Mouse (Mus musculus): ENCODE measurements around the gene Amotl2. TPM values are rescaled to one million over a fixed set of nuclear protein-coding genes. Genes with fewer than 3 reads are reported as not detected.

Gene Amotl2
- polyA plus RNA-seq, 1 experiment from 2014 or later, result 40.9 TPM

- 8% methylated on average over 15 of the region's 15 CpGs for WGBS
- peaks cover 5% of the 10 kb centered on the region; the same call in 1 of the 2 replicates for H3K27me3 ChIP-seq (ENCODE audit: insufficient read depth, low read length)
- H3K9ac ChIP-seq (replicated peaks; ENCODE audit: low read length), result 0 out of 2 replicates have a peak overlapping the region, but pooled peaks have one; percentile 67
- no peaks in the 10 kb centered on the region for H3K36me3 ChIP-seq (ENCODE audit: insufficient read depth, low read length)
- no peak for ATAC-seq (ENCODE audit: low FRiP score, low TSS enrichment)
- no peak overlapping the region for H3K27ac ChIP-seq (ENCODE audit: low read length)
- H3K4me1 ChIP-seq (ENCODE audit: insufficient read depth, low read length), result peaks cover 19% of the 10 kb centered on the region
- H3K9me3 ChIP-seq (ENCODE audit: low read length), result no peaks in the 10 kb centered on the region
- H3K4me3 ChIP-seq (ENCODE audit: low read length), result peak overlapping the region; percentile 62
- peak overlapping the region; percentile 100 for H3K4me2 ChIP-seq (replicated peaks; ENCODE audit: low read depth, low read length)
Measured at GRCm38 (mm10) chr9:102690891-102691290, 25.6 kb upstream of the Amotl2 start.

- Histone ChIP-seq H3K27ac (ENCODE audit: low read length) (no peak overlapping the region), H3K9me3 (ENCODE audit: low read length) (no peaks in the 10 kb centered on the region), H3K9ac (replicated peaks; ENCODE audit: low read length) (no peak overlapping the region), H3K4me1 (ENCODE audit: insufficient read depth, low read length) (peaks cover 19% of the 10 kb centered on the region), H3K4me3 (ENCODE audit: low read length) (no peak overlapping the region), H3K36me3 (ENCODE audit: insufficient read depth, low read length) (no peaks in the 10 kb centered on the region), H3K27me3 (ENCODE audit: insufficient read depth, low read length) (peaks cover 5% of the 10 kb centered on the region; the same call in 1 of the 2 replicates), H3K4me2 (replicated peaks; ENCODE audit: low read depth, low read length) (no peak overlapping the region)
- no peak for ATAC-seq (ENCODE audit: low FRiP score, low TSS enrichment)
- 43% methylated on average over 9 of the region's 9 CpGs for WGBS
Measured at GRCm38 (mm10) chr9:102692564-102693475, 23.7 kb upstream of the Amotl2 start.

- Histone ChIP-seq H3K4me2 (replicated peaks; ENCODE audit: low read depth, low read length) (no peak overlapping the region), H3K36me3 (ENCODE audit: insufficient read depth, low read length) (no peaks in the 10 kb centered on the region), H3K9ac (replicated peaks; ENCODE audit: low read length) (no peak overlapping the region), H3K9me3 (ENCODE audit: low read length) (no peaks in the 10 kb centered on the region), H3K27me3 (ENCODE audit: insufficient read depth, low read length) (no peaks in the 10 kb centered on the region), H3K27ac (ENCODE audit: low read length) (no peak overlapping the region), H3K4me1 (ENCODE audit: insufficient read depth, low read length) (no peaks in the 10 kb centered on the region), H3K4me3 (ENCODE audit: low read length) (no peak overlapping the region)
- ATAC-seq (ENCODE audit: low FRiP score, low TSS enrichment), result no peak
- 91% methylated on average over 6 of the region's 6 CpGs for WGBS
Measured at GRCm38 (mm10) chr9:102701042-102701441, 15.4 kb upstream of the Amotl2 start.

- H3K9me3 ChIP-seq (ENCODE audit: low read length), result no peaks in the 10 kb centered on the region
- H3K9ac ChIP-seq (replicated peaks; ENCODE audit: low read length), result no peak overlapping the region
- H3K27me3 ChIP-seq (ENCODE audit: insufficient read depth, low read length), result no peaks in the 10 kb centered on the region
- 68% methylated on average over 15 of the region's 15 CpGs for WGBS
- H3K4me3 ChIP-seq (ENCODE audit: low read length), result no peak overlapping the region
- H3K27ac ChIP-seq (ENCODE audit: low read length), result no peak overlapping the region
- H3K36me3 ChIP-seq (ENCODE audit: insufficient read depth, low read length), result no peaks in the 10 kb centered on the region
- ATAC-seq (ENCODE audit: low FRiP score, low TSS enrichment), result no peak; the same call in 1 of the 2 replicates
- H3K4me1 ChIP-seq (ENCODE audit: insufficient read depth, low read length), result peaks cover 21% of the 10 kb centered on the region
- no peak overlapping the region for H3K4me2 ChIP-seq (replicated peaks; ENCODE audit: low read depth, low read length)
Measured at GRCm38 (mm10) chr9:102709504-102710135, 6.9 kb upstream of the Amotl2 start.

- H3K36me3 ChIP-seq (ENCODE audit: insufficient read depth, low read length), result no peaks in the 10 kb centered on the region
- no peak overlapping the region for H3K27ac ChIP-seq (ENCODE audit: low read length)
- H3K27me3 ChIP-seq (ENCODE audit: insufficient read depth, low read length), result no peaks in the 10 kb centered on the region
- no peak overlapping the region for H3K4me3 ChIP-seq (ENCODE audit: low read length)
- WGBS, result 62% methylated on average over 5 of the region's 5 CpGs
- ATAC-seq (ENCODE audit: low FRiP score, low TSS enrichment), result no peak
- H3K4me1 ChIP-seq (ENCODE audit: insufficient read depth, low read length), result peaks cover 30% of the 10 kb centered on the region
- no peak overlapping the region for H3K9ac ChIP-seq (replicated peaks; ENCODE audit: low read length)
- H3K4me2 ChIP-seq (replicated peaks; ENCODE audit: low read depth, low read length), result no peak overlapping the region
- H3K9me3 ChIP-seq (ENCODE audit: low read length), result no peaks in the 10 kb centered on the region
Measured at GRCm38 (mm10) chr9:102710520-102710919, 6.0 kb upstream of the Amotl2 start.

GRCm38 (mm10) chr9:102713797-102714196 lies 2.7 kb upstream of the Amotl2 start:
- peaks cover 43% of the 10 kb centered on the region for H3K4me1 ChIP-seq (ENCODE audit: insufficient read depth, low read length)
- ATAC-seq (ENCODE audit: low FRiP score, low TSS enrichment), result no peak
- no peak overlapping the region for H3K9ac ChIP-seq (replicated peaks; ENCODE audit: low read length)
- no peak overlapping the region for H3K4me3 ChIP-seq (ENCODE audit: low read length)
- H3K27ac ChIP-seq (ENCODE audit: low read length), result no peak overlapping the region
- no peaks in the 10 kb centered on the region for H3K36me3 ChIP-seq (ENCODE audit: insufficient read depth, low read length)
- H3K4me2 ChIP-seq (replicated peaks; ENCODE audit: low read depth, low read length), result no peak overlapping the region
- no peaks in the 10 kb centered on the region for H3K9me3 ChIP-seq (ENCODE audit: low read length)
- 57% methylated on average over 2 of the region's 2 CpGs for WGBS
- H3K27me3 ChIP-seq (ENCODE audit: insufficient read depth, low read length), result no peaks in the 10 kb centered on the region

GRCm38 (mm10) chr9:102714893-102715505 lies 1.5 kb upstream of the Amotl2 start:
- no peak overlapping the region for H3K4me3 ChIP-seq (ENCODE audit: low read length)

GRCm38 (mm10) chr9:102715506-102715900 lies 969 bp upstream of the Amotl2 start:
- Histone ChIP-seq H3K4me2 (replicated peaks; ENCODE audit: low read depth, low read length) (no peak overlapping the region), H3K27me3 (ENCODE audit: insufficient read depth, low read length) (no peaks in the 10 kb centered on the region), H3K27ac (ENCODE audit: low read length) (peak overlapping the region; percentile 71), H3K4me3 (ENCODE audit: low read length) (no peak overlapping the region), H3K9me3 (ENCODE audit: low read length) (no peaks in the 10 kb centered on the region), H3K4me1 (ENCODE audit: insufficient read depth, low read length) (peaks cover 53% of the 10 kb centered on the region), H3K36me3 (ENCODE audit: insufficient read depth, low read length) (peaks cover 7% of the 10 kb centered on the region), H3K9ac (replicated peaks; ENCODE audit: low read length) (peak overlapping the region; percentile 25; the same call in 1 of the 2 replicates)
- no peak for ATAC-seq (ENCODE audit: low FRiP score, low TSS enrichment)
- 69% methylated on average over 2 of the region's 2 CpGs for WGBS

More at GRCm38 (mm10) chr9:102714893-102715505, 1.5 kb upstream of the Amotl2 start:
- peak overlapping the region; percentile 71 for H3K27ac ChIP-seq (ENCODE audit: low read length)
- 5% methylated on average over 7 of the region's 7 CpGs for WGBS
- H3K36me3 ChIP-seq (ENCODE audit: insufficient read depth, low read length), result peaks cover 2% of the 10 kb centered on the region; the same call in 1 of the 2 replicates
- no peak overlapping the region for H3K4me2 ChIP-seq (replicated peaks; ENCODE audit: low read depth, low read length)
- peaks cover 50% of the 10 kb centered on the region for H3K4me1 ChIP-seq (ENCODE audit: insufficient read depth, low read length)
- H3K9me3 ChIP-seq (ENCODE audit: low read length), result no peaks in the 10 kb centered on the region
- ATAC-seq (ENCODE audit: low FRiP score, low TSS enrichment), result no peak
- no peaks in the 10 kb centered on the region for H3K27me3 ChIP-seq (ENCODE audit: insufficient read depth, low read length)
- H3K9ac ChIP-seq (replicated peaks; ENCODE audit: low read length), result peak overlapping the region; percentile 25; the same call in 1 of the 2 replicates

GRCm38 (mm10) chr9:102717164-102717885 lies 853 bp downstream of the Amotl2 start:
- Histone ChIP-seq H3K27ac (ENCODE audit: low read length) (peak overlapping the region; percentile 99), H3K9me3 (ENCODE audit: low read length) (no peaks in the 10 kb centered on the region), H3K4me2 (replicated peaks; ENCODE audit: low read depth, low read length) (peak overlapping the region; percentile 83), H3K9ac (replicated peaks; ENCODE audit: low read length) (peak overlapping the region; percentile 97), H3K27me3 (ENCODE audit: insufficient read depth, low read length) (no peaks in the 10 kb centered on the region), H3K4me1 (ENCODE audit: insufficient read depth, low read length) (peaks cover 66% of the 10 kb centered on the region), H3K4me3 (ENCODE audit: low read length) (peak overlapping the region; percentile 94), H3K36me3 (ENCODE audit: insufficient read depth, low read length) (peaks cover 24% of the 10 kb centered on the region)
- peak; percentile 92 for ATAC-seq (ENCODE audit: low FRiP score, low TSS enrichment)
- under 1% methylated on average over 38 of the region's 50 CpGs for WGBS

All from kidney, embryonic 16.5 days (tissue).